Mouse (Mus musculus) 416B (cell line): ENCODE measurements around the gene Chst11.

Experiments
- DNase-seq: peaks from one replicate; pipeline ENCODE4 v3.0.0; 2011; ENCODE audit warnings: low read depth

Gene Chst11

GRCm38 (mm10) chr10:82990918-82991317, 5.6 kb downstream of the Chst11 start:
- peak; percentile 59 for DNase-seq

GRCm38 (mm10) chr10:82991756-82992519, 6.6 kb downstream of the Chst11 start:
- DNase-seq: no peak

- no peak for DNase-seq
Observed at GRCm38 (mm10) chr10:82994284-82994683, 9.0 kb downstream of the Chst11 start.

GRCm38 (mm10) chr10:82997460-82997859, 12.2 kb downstream of the Chst11 start:
- peak; percentile 45 for DNase-seq

GRCm38 (mm10) chr10:83000169-83000568, 14.9 kb downstream of the Chst11 start:
- no peak for DNase-seq

- DNase-seq: no peak
Observed at GRCm38 (mm10) chr10:83000721-83001120, 15.4 kb downstream of the Chst11 start.

- DNase-seq: no peak
Observed at GRCm38 (mm10) chr10:83003899-83004298, 18.6 kb downstream of the Chst11 start.

GRCm38 (mm10) chr10:83004389-83004788, 19.1 kb downstream of the Chst11 start:
- DNase-seq: peak; percentile 98

GRCm38 (mm10) chr10:83005003-83005402, 19.7 kb downstream of the Chst11 start:
- peak; percentile 98 for DNase-seq

- DNase-seq: peak; percentile 85
Observed at GRCm38 (mm10) chr10:83006258-83006657, 21.0 kb downstream of the Chst11 start.

GRCm38 (mm10) chr10:83013984-83014383, 28.7 kb downstream of the Chst11 start:
- no peak for DNase-seq

- DNase-seq: no peak
Observed at GRCm38 (mm10) chr10:83015919-83016318, 30.6 kb downstream of the Chst11 start.

GRCm38 (mm10) chr10:83016779-83017178, 31.5 kb downstream of the Chst11 start:
- DNase-seq: no peak

GRCm38 (mm10) chr10:83017760-83018498, 32.6 kb downstream of the Chst11 start:
- DNase-seq: no peak

GRCm38 (mm10) chr10:83018521-83018920, 33.2 kb downstream of the Chst11 start:
- DNase-seq: no peak

- DNase-seq: peak; percentile 18
Observed at GRCm38 (mm10) chr10:83019497-83020270, 34.4 kb downstream of the Chst11 start.

- DNase-seq: no peak
Observed at GRCm38 (mm10) chr10:83022616-83023015, 37.3 kb downstream of the Chst11 start.

GRCm38 (mm10) chr10:83026174-83026573, 40.9 kb downstream of the Chst11 start:
- no peak for DNase-seq

- no peak for DNase-seq
Observed at GRCm38 (mm10) chr10:83027673-83028072, 42.4 kb downstream of the Chst11 start.

- DNase-seq: no peak
Observed at GRCm38 (mm10) chr10:83030103-83030661, 44.9 kb downstream of the Chst11 start.

- no peak for DNase-seq
Observed at GRCm38 (mm10) chr10:83030928-83031327, 45.6 kb downstream of the Chst11 start.

- no peak for DNase-seq
Observed at GRCm38 (mm10) chr10:83031561-83031960, 46.3 kb downstream of the Chst11 start.
